Mouse (Mus musculus) CH12.LX (cell line): ENCODE results near the gene Pmpca. TPM values are rescaled to one million over a fixed set of nuclear protein-coding genes. Genes with fewer than 3 reads are reported as not detected.
A peak's percentile ranks its signal among the peaks of the same experiment; 100 is the strongest.

Experiments used
- DNase-seq: peaks from one replicate; pipeline ENCODE4 v3.0.0-alpha.2; 2013; ENCODE audit errors: extremely low read depth
- H3K27ac ChIP-seq: 2 replicates; pipeline ENCODE4 v1.5.1; 2012; ENCODE audit warnings: low read depth, mild to moderate bottlenecking, control low read depth, moderate library complexity; ENCODE audit not compliant: insufficient read depth
- H3K27me3 ChIP-seq: replicated peaks from 2 replicates; pipeline ENCODE3; 2012; ENCODE audit warnings: inconsistent platforms
- H3K36me3 ChIP-seq, 2 experiments: replicated peaks in 1 of 2; 2 replicates each; pipeline versions ENCODE3 to v1.6.1; 2012; ENCODE audit warnings: inconsistent platforms in 1 of 2, low read length in 1 of 2, mild to moderate bottlenecking in 1 of 2, mixed read lengths in 1 of 2, moderate library complexity in 1 of 2; ENCODE audit not compliant: control insufficient read depth in 1 of 2, insufficient read depth in 1 of 2
- H3K4me1 ChIP-seq, 2 experiments: 2 replicates each; pipeline ENCODE4 v1.6.1; 2012; ENCODE audit warnings: inconsistent platforms in 1 of 2, moderate library complexity in 1 of 2; ENCODE audit not compliant: insufficient read depth in 2 of 2, control insufficient read depth in 1 of 2
- H3K4me2 ChIP-seq: 2 replicates; pipeline ENCODE4 v1.6.1; 2012; ENCODE audit warnings: low read depth, mild to moderate bottlenecking, control low read depth; ENCODE audit not compliant: poor library complexity, insufficient read depth, severe bottlenecking
- H3K4me3 ChIP-seq, 3 experiments: fragments of 150-350 bp in 1 of 3; sonication (generic) in 1 of 3; replicated peaks in 1 of 3; 2 replicates each; pipeline versions ENCODE3 to v1.5.1; 2011 to 2012; ENCODE audit warnings: low read depth in 2 of 3, low read length in 2 of 3, mild to moderate bottlenecking in 2 of 3, moderate library complexity in 2 of 3, control low read depth in 1 of 3, improper control_type of control experiment in 1 of 3, inconsistent platforms in 1 of 3, mixed read lengths in 1 of 3; ENCODE audit not compliant: poor library complexity in 1 of 3
- H3K79me2 ChIP-seq: replicated peaks from 2 replicates; pipeline ENCODE4 v1.6.1; 2012; ENCODE audit warnings: mild to moderate bottlenecking, moderate library complexity; ENCODE audit not compliant: control insufficient read depth, poor library complexity, insufficient read depth, severe bottlenecking; ENCODE audit errors: extremely low read depth
- H3K9ac ChIP-seq: 2 replicates; pipeline ENCODE4 v1.6.1; 2012; ENCODE audit warnings: low read depth, mild to moderate bottlenecking, control low read depth, moderate library complexity; ENCODE audit not compliant: insufficient read depth
- H3K9me3 ChIP-seq: replicated peaks from 2 replicates; pipeline ENCODE3; 2012; ENCODE audit warnings: low read length, inconsistent platforms, mixed read lengths
- CHD1 ChIP-seq: IDR thresholded peaks from 2 replicates; pipeline ENCODE4 v1.6.1; 2012; ENCODE audit warnings: low read depth, low read length, improper control_type of control experiment, inconsistent platforms
- CHD2 ChIP-seq: IDR thresholded peaks from 2 replicates; pipeline ENCODE4 v1.6.1; 2011; ENCODE audit warnings: low read length, improper control_type of control experiment
- CTCF ChIP-seq, 2 experiments: IDR thresholded peaks in 1 of 2; conservative IDR thresholded peaks in 1 of 2; 2 replicates each; pipeline ENCODE4 v1.5.1; 2011 to 2012; ENCODE audit warnings: low read depth in 2 of 2, low read length in 2 of 2, improper control_type of control experiment in 1 of 2, inconsistent platforms in 1 of 2, mild to moderate bottlenecking in 1 of 2, moderate library complexity in 1 of 2
- E2F4 ChIP-seq: IDR thresholded peaks from 2 replicates; pipeline ENCODE4 v1.6.1; 2011; ENCODE audit warnings: low read depth, low read length, improper control_type of control experiment; ENCODE audit not compliant: insufficient replicate concordance
- ETS1 ChIP-seq: conservative IDR thresholded peaks from 2 replicates; pipeline ENCODE4 v1.6.1; 2012; ENCODE audit warnings: low read depth, mild to moderate bottlenecking, inconsistent platforms, low read length, improper control_type of control experiment, moderate library complexity
- HCFC1 ChIP-seq: IDR thresholded peaks from 2 replicates; pipeline ENCODE4 v1.6.1; 2012; ENCODE audit warnings: low read depth, mild to moderate bottlenecking, inconsistent platforms, low read length, improper control_type of control experiment
- JUND ChIP-seq: conservative IDR thresholded peaks from 2 replicates; pipeline ENCODE4 v1.6.1; 2011; ENCODE audit warnings: low read depth, low read length, improper control_type of control experiment
- MAZ ChIP-seq: IDR thresholded peaks from 2 replicates; pipeline ENCODE4 v1.6.1; 2012; ENCODE audit warnings: low read depth, mild to moderate bottlenecking, inconsistent platforms, low read length, improper control_type of control experiment, moderate library complexity
- MEF2A ChIP-seq: IDR thresholded peaks from 2 replicates; pipeline ENCODE4 v1.6.1; 2014; ENCODE audit warnings: low read depth, mild to moderate bottlenecking, inconsistent platforms, low read length, improper control_type of control experiment, borderline replicate concordance
- MYC ChIP-seq: IDR thresholded peaks from 2 replicates; pipeline ENCODE4 v1.6.1; 2011; ENCODE audit warnings: low read depth, mild to moderate bottlenecking, improper control_type of control experiment, low read length
- NRF1 ChIP-seq: IDR thresholded peaks from 2 replicates; pipeline ENCODE4 v1.6.1; 2014; ENCODE audit warnings: low read depth, mild to moderate bottlenecking, inconsistent platforms, low read length, improper control_type of control experiment, moderate library complexity
- PAX5 ChIP-seq: IDR thresholded peaks from 2 replicates; pipeline ENCODE4 v1.6.1; 2012; ENCODE audit warnings: low read length, inconsistent platforms, mixed read lengths
- POLR2AphosphoS2 ChIP-seq: IDR thresholded peaks from 2 replicates; pipeline ENCODE4 v1.6.1; 2011; ENCODE audit warnings: low read depth, low read length, improper control_type of control experiment
- SMC3 ChIP-seq: IDR thresholded peaks from 2 replicates; pipeline ENCODE4 v1.6.1; 2011; ENCODE audit warnings: low read depth, low read length, improper control_type of control experiment
- UBTF ChIP-seq: IDR thresholded peaks from 2 replicates; pipeline ENCODE4 v1.6.1; 2012; ENCODE audit warnings: low read depth, mild to moderate bottlenecking, inconsistent platforms, low read length, improper control_type of control experiment, moderate library complexity
- USF1 ChIP-seq: IDR thresholded peaks from 2 replicates; pipeline ENCODE4 v1.6.1; 2014; ENCODE audit warnings: low read depth, mild to moderate bottlenecking, inconsistent platforms, low read length, improper control_type of control experiment
- ZC3H11A ChIP-seq: IDR thresholded peaks from 2 replicates; pipeline ENCODE4 v1.6.1; 2012; ENCODE audit warnings: low read depth, mild to moderate bottlenecking, inconsistent platforms, low read length, improper control_type of control experiment
- ZKSCAN1 ChIP-seq: IDR thresholded peaks from 2 replicates; pipeline ENCODE4 v1.6.1; 2012; ENCODE audit warnings: low read depth, inconsistent platforms, low read length, improper control_type of control experiment, borderline replicate concordance
- ZMIZ1 ChIP-seq: IDR thresholded peaks from 2 replicates; pipeline ENCODE4 v1.6.1; 2012; ENCODE audit warnings: low read depth, mild to moderate bottlenecking, inconsistent platforms, low read length, improper control_type of control experiment
- ZNF384 ChIP-seq: IDR thresholded peaks from 2 replicates; pipeline ENCODE4 v1.6.1; 2012; ENCODE audit warnings: low read depth, low read length, improper control_type of control experiment, inconsistent platforms
- dilution Hi-C: fragments of 300-500 bp; cut with MboI; formaldehyde crosslinking; loops from 2 replicates; pipeline ENCODE4 v1.14.3; 2020; ENCODE audit warnings: low sequenced_read_pairs; ENCODE audit not compliant: extremely low pct_unique_long_range_greater_than_20kb, extremely low pct_ligation_motif_present
- in situ Hi-C: fragments of 300-500 bp; cut with MboI; formaldehyde crosslinking; loops from 3 replicates; pipeline ENCODE4 v1.14.3; 2019; ENCODE audit warnings: low sequenced_read_pairs, low pct_ligation_motif_present, low pct_unique_long_range_greater_than_20kb, mixed read lengths
- polyA plus RNA-seq: library from polyadenylated mRNA; unstranded; fragments of >175 nt; gene quantifications from 2 replicates; pipeline ENCODE4 v1.2.1, GENCODE M21; 2012; ENCODE audit warnings: low read depth; ENCODE audit not compliant: insufficient read length
- total RNA-seq, 2 experiments: library from RNA; depleted of rRNA; stranded (reverse); fragments of 300-350 nt in 1 of 2; fragments of >200 nt in 1 of 2; gene quantifications; 2 replicates each; pipeline ENCODE4 v1.2.3; 2012 to 2014

Gene Pmpca
- total and polyA plus RNA-seq, 3 experiments = 74.7 to 143 (median 79.5) TPM

DNA sequence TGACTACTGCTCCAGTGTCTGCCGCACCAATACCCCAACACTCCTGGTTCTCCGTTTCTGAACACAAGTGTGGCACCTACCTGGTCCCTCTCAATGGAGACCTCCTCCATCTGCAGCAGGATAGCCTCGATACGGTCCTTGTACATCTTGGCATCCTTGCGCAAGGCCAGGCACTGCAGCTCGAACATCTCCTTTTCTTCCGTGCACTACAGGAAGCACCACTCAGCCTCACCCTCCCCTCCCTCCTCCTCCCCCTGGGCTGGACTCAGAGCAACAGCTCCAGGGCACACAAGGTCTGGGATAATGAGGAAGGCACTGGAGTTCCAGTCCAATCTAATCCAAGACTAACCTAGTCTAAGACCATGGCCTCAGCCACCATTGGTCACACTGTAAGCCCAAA, 32.5 kb upstream of the Pmpca start:
- H3K27me3 ChIP-seq = no peaks in the 10 kb centered on the region
- no peak for DNase-seq
- no peak overlapping the region for H3K4me3 ChIP-seq
- H3K9me3 ChIP-seq = no peaks in the 10 kb centered on the region
- H3K79me2 ChIP-seq = no peaks in the 10 kb centered on the region
- in situ Hi-C loops = no loop called here
- peaks cover 0 to 49% of the 10 kb centered on the region in 2 experiments for H3K36me3 ChIP-seq
- H3K27ac ChIP-seq = no peak overlapping the region
- H3K4me2 ChIP-seq = no peak overlapping the region
- TF ChIP-seq UBTF = no peak
- TF ChIP-seq ZNF384 = no peak
- no peak for TF ChIP-seq ETS1
- no peak overlapping the region for H3K9ac ChIP-seq
- peaks cover 4 to 7% of the 10 kb centered on the region in 2 experiments for H3K4me1 ChIP-seq
- dilution Hi-C loops = no loop called here

DNA sequence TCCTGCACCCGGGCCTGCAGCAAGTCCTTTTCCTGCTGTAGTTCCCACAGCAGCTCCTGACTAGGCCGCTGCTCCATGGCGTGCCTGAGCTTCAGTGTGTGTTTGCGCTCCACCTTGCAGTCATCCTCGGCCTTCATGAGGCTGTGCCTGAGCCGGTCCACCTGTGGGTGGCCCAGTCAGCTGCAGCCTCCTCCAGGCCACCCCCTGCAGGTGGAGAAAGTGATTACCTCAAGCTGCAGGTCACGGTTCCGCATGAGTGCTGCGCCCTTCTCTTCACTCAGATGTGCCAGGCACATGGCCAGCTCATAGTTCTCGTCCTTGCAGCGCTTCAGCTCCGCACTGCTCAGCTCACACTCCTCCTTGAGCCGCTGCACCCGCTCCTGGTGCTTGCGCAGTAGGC, 31.7 kb upstream of the Pmpca start:
- dilution Hi-C loops = no loop called here
- DNase-seq = no peak

DNA sequence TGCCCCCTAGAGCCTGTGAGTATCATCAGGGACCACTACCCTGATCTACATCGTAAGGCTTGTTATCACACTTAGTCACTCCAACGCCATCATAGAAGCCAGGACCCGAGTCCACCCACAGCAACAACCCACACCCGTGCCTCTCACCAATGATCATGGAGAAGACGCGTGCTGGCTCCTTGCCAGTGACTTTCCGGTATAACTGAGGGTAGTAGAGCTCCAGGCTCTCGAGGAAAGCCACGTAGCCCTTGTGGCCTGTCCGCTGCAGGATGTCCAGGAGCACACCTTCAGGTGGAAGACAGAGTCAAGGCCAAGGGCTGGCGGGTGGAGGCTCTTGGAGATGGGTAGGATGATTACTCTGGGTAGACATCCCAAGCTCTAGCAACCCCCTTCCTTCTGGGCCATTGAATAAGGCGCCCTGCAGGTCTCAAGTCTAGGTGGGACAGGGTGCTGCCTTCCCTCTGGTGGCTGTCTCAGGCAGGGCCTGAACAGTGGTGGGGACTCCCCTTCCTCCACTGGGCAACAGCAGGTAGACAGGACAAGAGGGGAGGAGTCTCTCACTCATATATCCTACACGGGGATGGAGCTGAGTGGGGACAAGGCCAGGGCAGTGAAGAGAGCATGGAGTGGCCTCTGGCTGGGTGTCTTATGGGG, 30.3 kb upstream of the Pmpca start:
- H3K79me2 ChIP-seq = no peaks in the 10 kb centered on the region
- TF ChIP-seq MEF2A = no peak
- no peak for TF ChIP-seq CHD1
- no peak for TF ChIP-seq MYC
- no peak for TF ChIP-seq ZC3H11A
- TF ChIP-seq POLR2AphosphoS2 = no peak
- no peak for TF ChIP-seq MAZ
- no peak for TF ChIP-seq PAX5
- TF ChIP-seq NRF1 = no peak
- TF ChIP-seq JUND = no peak
- TF ChIP-seq CHD2 = no peak
- TF ChIP-seq CTCF (conservative IDR thresholded peaks at IDR 0.05 in 1 of 2, IDR thresholded peaks at IDR 0.05 in 1 of 2; ENCODE audit: low read depth in 2 of 2, low read length in 2 of 2) = no peak
- no peak for TF ChIP-seq ZKSCAN1
- no peak for TF ChIP-seq ZMIZ1
- no peak for TF ChIP-seq HCFC1
- TF ChIP-seq E2F4 = no peak
- dilution Hi-C loops (no loop called here), in situ Hi-C loops (no loop called here)
- no peaks in the 10 kb centered on the region for H3K27me3 ChIP-seq
- H3K4me2 ChIP-seq = no peak overlapping the region
- H3K9ac ChIP-seq = no peak overlapping the region
- no peak overlapping the region for H3K27ac ChIP-seq
- H3K4me1 ChIP-seq = no peaks in the 10 kb centered on the region
- no peak overlapping the region for H3K4me3 ChIP-seq
- no peaks in the 10 kb centered on the region for H3K9me3 ChIP-seq
- H3K36me3 ChIP-seq = peaks cover 13 to 69% of the 10 kb centered on the region in 2 experiments
- no peak for DNase-seq

More for the DNA sequence above, 31.7 kb upstream of the Pmpca start:
- in situ Hi-C loops = no loop called here
- Histone ChIP-seq H3K9me3 (no peaks in the 10 kb centered on the region), H3K27ac (no peak overlapping the region), H3K4me2 (no peak overlapping the region), H3K9ac (no peak overlapping the region), H3K36me3 (peaks cover under 1 to 56% of the 10 kb centered on the region in 2 experiments), H3K27me3 (no peaks in the 10 kb centered on the region), H3K4me1 (peaks cover 3 to 5% of the 10 kb centered on the region in 2 experiments), H3K4me3 (no peak overlapping the region), H3K79me2 (no peaks in the 10 kb centered on the region)
- TF ChIP-seq CTCF (conservative IDR thresholded peaks at IDR 0.05 in 1 of 2, IDR thresholded peaks at IDR 0.05 in 1 of 2; ENCODE audit: low read depth in 2 of 2, low read length in 2 of 2) = peak in 1 of 2 experiments; percentile 52; a peak in 2 of 4 replicates
- TF ChIP-seq USF1 = no peak
- TF ChIP-seq SMC3 = peak; percentile 32; the same call in 1 of the 2 replicates
